Mouse (Mus musculus): ENCODE data around the gene Gm49366. TPM values are rescaled to one million over a fixed set of nuclear protein-coding genes. Genes with fewer than 3 reads are reported as not detected.
"Not testable (repeated sequence)": the region's sequence is repeated elsewhere in the genome, so short reads cannot be mapped to it uniquely, and the experiment has no call there.

Gene Gm49366
- total RNA-seq, 2 experiments from 2014 or later: not detected

- no peak for DNase-seq
Measured at GRCm38 (mm10) chr12:84084581-84084980, 45.8 kb downstream of the Gm49366 start.

DNA sequence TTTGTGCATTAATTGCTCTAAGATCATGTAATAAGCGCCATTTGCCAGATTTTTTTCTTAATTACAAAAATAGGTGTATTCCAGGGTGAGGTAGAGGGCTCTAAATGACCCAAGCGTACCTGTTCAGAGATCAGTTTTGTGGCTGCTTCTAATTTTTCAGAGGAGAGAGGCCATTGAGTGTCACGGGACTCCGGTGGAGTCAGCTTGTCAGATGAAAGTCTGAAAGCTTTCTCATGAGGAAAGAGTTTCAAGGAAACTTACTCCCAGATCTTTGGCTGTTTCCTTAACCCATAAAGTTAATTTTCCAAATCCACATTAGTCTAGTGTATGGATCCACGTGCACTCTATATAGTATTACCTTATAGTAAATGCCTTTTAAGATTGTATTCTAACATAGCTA, 55.9 kb downstream of the Gm49366 start:
- DNase-seq: not testable (repeated sequence)

- DNase-seq: no peak
Measured at GRCm38 (mm10) chr12:84099605-84100004, 60.9 kb downstream of the Gm49366 start.

GRCm38 (mm10) chr12:84100071-84100470, 61.3 kb downstream of the Gm49366 start:
- peak in 1 of 2 experiments; percentile 7 for DNase-seq

DNA sequence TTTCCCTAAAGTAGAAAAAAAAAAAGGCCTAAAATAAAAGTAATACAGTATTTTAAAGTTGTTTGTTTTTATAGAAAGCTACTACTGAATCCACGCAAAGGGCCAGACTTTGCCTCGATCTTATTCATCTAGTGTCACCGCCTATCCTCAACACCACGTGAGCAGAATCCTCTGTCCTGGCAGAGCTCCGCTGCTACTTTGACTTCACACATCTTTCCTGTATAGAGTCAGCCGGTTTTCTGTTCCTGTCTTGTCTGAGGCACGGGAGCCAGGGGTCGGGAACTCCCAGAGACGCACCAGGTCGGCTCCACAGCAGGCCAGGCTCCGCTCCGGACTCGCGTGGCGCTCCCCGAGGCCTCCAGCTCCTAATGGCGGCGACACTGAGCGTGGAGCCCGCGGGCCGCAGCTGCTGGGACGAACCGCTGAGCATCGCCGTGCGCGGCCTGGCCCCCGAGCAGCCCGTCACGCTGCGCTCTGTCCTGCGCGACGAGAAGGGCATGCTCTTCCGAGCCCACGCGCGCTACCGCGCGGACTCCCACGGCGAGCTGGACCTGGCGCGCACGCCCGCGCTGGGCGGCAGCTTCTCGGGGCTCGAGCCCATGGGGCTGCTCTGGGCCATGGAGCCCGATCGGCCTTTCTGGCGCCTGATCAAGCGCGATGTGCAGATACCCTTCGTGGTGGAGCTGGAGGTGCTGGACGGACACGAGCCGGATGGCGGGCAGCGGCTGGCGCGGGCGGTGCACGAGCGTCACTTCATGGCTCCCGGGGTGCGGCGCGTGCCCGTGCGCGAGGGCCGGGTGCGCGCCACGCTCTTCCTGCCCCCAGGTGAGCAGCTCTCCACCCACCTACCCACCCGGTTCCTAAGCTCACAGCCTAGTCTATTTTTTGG, 62.1 kb downstream of the Gm49366 start, which contains the start of gene Acot6:
TSS of gene Acot6 (plus strand) at position 51 of the 889 bp plus-strand sequence.
- DNase-seq: peak; percentile 54 to 56

DNA sequence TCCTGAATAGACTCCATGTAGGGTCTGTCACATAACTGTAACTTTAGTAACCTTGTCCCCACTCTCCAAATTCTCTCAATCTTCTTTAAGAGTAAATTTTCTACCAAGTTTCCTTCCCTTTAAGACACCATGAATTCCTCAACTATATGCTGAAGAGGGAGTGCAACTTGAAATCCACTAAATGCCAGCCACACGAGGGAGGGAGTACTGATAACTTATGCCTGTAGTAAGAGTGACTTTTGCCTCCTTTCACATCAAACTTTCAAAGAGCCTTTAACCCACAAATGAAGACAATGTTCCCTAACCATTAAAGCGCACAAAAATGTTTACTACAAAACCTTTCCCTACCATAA, 62.7 kb downstream of the Gm49366 start:
- no peak for DNase-seq

DNA sequence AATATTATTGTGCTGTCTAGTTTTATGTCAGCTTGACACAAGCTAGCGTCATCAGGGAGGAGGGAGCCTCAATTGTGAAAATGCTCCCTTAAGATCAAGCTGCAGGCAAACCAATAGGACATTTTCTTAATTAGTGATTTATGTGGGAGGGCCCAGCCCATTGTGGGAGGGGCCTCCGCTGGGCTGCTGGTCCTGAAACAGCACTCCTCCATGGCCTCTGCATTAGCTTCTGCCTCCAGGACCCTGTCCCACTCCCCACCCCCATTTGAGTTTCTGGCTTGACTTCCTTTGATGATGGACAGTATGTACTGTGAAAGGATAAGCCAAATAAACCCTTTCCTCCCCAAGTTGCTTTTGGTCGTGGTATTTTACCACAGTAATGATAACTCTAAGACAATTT, 68.3 kb downstream of the Gm49366 start:
- DNase-seq: no peak

DNA sequence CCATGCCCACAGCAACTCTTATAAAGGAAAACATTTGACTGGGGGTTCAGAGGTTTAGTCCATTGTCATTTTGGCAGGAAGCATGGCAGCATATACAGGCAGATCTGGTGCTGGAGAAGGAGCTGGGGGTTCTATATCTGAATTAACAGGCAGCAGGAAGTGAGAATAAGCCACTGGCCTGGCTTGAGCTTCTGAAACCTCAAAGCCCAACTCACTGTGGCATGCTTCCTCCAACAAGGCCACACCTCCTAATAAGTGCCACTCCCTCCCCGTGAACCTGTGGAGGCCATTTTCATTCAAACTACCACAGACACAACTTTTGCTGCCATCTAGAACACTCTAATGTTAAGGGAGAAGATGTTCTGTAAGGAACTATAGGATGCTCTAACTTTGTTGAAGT, 69.0 kb downstream of the Gm49366 start:
- no peak for DNase-seq

Other genes with a start within 250 kb of the Gm49366 start
- gene Numb, start 117.0 kb upstream of the Gm49366 start, total RNA-seq (2021): 10 to 100 TPM; 46.2 to 49.9 TPM
- gene Riox1, start 88.3 kb upstream of the Gm49366 start, total RNA-seq (2021): 10 to 100 TPM; 15.4 to 17.3 TPM
- not detected for gene Heatr4, start 54.1 kb upstream of the Gm49366 start, total RNA-seq (2021)
- 10 to 100 TPM; 22.0 to 26.7 TPM for gene Acot2, start 51.1 kb upstream of the Gm49366 start, total RNA-seq (2021)
- 10 to 100 TPM in 1 of 2 experiments, 1 to 10 TPM in 1; 5.0 to 22.7 TPM for gene Acot1, start 29.4 kb upstream of the Gm49366 start, total RNA-seq (2021)
- 1 to 10 TPM in 1 of 2 experiments, under 1 TPM in 1; 0.96 to 4.6 TPM for gene Acot4, start 556 bp upstream of the Gm49366 start, total RNA-seq (2021)
- 1 to 10 TPM in 1 of 2 experiments, not detected in 1; 1.3 TPM for gene Acot3, start 13.2 kb downstream of the Gm49366 start, total RNA-seq (2021)
- gene Acot5, start 30.4 kb downstream of the Gm49366 start, total RNA-seq (2021): under 1 TPM; 0.23 to 0.40 TPM
- 1 to 10 TPM; 4.5 to 4.6 TPM for gene Acot6, start 61.7 kb downstream of the Gm49366 start, total RNA-seq (2021)
- 10 to 100 TPM; 14.1 to 19.5 TPM for gene Dnal1, start 75.4 kb downstream of the Gm49366 start, total RNA-seq (2021)
- under 1 TPM; 0.23 to 0.26 TPM for gene Pnma1, start 109.6 kb downstream of the Gm49366 start, total RNA-seq (2021)
- 10 to 100 TPM; 18.1 to 23.8 TPM for gene Elmsan1, start 179.9 kb downstream of the Gm49366 start, total RNA-seq (2021)
- gene Ptgr2, start 246.3 kb downstream of the Gm49366 start, total RNA-seq (2021): 10 to 100 TPM; 76.8 to 84.6 TPM